Mouse (Mus musculus): ENCODE measurements around the gene Slc6a11. TPM values are rescaled to one million over a fixed set of nuclear protein-coding genes. Genes with fewer than 3 reads are reported as not detected.
A peak's percentile ranks its signal among the peaks of the same experiment; 100 is the strongest.

The Slc6a11 gene
- total RNA-seq, 2 experiments from 2014 or later: 0.05 TPM; not detected in 1

DNA sequence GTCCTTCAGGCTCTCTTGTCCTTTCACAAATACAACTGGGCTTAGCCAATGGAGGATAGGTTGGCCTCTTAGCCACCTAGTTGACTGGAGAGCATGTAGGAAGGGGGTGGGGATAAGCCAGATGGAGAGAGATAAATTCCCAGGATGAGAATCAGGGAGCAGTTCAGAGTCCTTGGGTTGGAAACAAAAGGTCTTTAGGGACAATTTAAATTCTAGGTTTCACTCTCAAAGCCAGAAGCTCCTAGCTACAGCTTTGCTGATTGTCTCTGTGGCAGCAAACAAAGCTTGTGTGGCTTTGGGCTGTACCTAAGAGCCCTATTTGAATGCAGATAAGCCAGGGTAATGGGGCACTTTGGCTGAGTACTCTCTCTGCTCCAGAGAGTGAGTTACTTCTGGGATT, 135.2 kb downstream of the Slc6a11 start:
- DNase-seq: no peak

DNA sequence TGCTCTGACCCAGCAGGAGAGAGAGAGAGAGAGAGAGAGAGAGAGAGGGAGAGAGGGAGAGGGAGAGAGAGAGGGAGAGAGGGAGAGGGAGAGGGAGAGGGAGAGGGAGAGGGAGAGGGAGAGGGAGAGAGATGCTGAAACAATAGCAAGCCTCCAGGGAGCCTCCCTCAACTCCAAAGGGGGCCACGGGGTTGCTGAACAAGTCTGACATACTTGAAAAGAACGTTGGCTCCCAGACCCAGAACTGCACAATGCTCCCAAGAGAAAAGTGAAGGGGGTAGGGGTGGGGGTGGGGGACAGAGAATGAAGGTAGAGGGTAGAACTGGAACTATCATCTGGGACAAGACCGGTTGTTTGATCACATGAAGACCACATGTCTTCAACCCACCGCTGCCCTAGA, 136.9 kb downstream of the Slc6a11 start:
- no peak for DNase-seq

GRCm38 (mm10) chr6:114269589-114269988, 138.5 kb downstream of the Slc6a11 start:
- no peak for DNase-seq

- no peak for DNase-seq
Observed at GRCm38 (mm10) chr6:114270799-114271198, 139.8 kb downstream of the Slc6a11 start.

DNA sequence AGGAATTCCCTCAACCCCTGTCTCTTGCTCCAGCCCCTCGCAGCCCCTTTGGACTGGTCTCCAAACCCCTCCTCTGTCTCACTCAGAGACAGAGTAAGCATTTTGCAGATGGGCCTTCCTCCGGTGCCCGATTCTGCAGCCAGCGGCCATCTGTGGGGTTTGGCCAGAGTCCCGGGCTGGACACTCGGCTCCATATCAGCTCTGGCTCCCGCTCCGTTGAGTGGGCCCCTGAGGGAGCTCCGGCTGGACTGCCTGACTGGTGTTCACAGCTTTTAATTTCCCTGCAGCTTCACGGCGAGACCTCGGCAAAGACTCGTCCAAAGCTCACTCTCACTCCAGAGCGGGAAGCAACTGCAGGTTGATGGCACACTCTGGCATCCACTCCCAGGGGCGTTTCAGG, 141.2 kb downstream of the Slc6a11 start:
- DNase-seq: peak; percentile 54

DNA sequence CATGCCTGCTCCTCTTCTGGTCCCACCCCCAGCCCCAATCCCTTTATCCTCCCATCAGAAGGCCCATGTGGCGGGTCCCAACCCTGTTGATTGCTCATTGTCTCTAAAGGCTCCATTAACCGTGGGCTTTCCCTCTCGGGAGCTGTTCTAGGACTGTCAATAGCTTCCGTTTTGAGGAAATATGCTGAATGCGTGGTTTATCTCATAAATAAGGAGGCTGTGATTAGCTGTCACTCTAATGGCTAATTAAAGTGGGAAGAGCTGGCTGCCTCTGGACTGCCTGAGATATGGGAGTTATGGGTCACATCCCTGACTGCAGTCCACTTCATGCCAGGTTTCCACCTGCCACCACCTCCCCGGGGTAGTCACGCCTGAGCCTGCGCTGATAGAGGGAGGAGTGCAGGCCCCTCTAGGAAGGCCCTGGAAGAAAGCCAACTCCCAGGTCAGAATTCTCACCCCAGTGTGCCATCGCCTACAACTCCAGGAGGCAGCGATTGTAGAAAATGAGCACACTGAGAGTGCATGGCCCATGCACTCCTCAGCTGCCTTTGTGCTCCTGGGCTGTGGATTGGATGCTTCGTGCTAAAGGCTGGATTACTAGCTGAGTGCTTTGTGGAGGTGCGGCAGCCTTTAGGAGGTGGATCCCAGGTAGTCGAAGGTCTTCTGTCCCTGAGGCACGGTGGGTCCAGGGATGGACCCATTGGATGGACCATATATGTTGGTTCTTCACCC, 143.1 kb downstream of the Slc6a11 start:
- DNase-seq: no peak

DNA sequence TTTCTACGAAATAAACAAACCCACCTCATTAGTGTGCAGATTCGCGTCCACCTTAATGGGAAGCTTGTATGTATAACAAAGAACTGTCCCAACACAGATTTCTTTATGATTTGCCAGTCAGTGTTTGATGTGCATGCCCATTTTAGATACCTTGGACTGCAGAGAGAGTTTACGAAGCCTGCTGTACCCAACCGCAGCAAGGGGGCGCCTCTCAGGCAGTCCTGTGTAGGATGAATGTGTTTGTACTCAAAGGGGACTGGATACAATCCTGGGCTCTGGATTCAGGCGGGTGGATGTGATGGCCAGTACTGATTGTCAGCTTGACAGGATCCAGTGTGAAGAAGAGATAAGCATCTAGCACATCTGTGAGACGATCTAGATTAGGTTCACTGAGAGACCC, 144.8 kb downstream of the Slc6a11 start:
- no peak for DNase-seq

DNA sequence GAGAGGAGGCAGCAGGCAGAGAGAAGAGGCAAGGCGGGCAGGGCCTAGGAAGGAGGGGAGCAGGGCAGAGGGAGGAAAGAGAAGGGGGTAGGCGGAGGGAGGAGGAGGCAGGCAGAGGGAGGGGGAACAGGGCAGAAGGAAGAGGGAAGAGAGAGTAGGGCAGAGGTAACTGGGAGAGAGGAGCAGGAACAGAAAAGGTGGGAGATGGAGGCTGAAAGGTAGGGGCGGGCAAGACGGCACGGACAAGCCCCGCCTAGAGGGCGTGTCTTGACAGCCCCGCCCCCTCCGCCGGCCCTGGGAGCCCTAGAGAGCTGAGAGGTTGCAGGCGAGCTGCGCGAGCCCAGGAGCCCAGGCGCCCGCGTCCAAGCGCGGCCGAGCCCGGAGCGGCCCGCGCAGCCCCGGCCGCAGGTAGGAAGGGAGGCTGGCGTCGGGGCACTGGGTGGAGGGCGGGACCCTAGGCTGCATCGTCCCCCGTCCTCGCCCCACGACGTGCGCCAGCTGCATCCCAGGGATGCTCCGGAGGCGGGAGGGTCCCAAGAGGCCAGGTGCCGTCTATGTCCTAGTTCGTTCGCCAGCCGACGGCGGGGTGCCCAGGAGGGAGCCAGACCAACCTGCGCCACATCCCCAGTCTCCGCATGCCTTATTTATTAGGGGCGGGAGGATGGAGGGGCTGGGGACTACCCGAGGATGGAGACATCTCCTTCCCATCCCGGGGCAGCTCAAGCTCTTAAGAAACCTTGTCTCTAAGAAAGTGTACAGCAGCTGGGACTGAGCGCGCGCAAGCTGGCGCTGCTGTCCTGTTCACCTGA, 151.6 kb downstream of the Slc6a11 start, which contains the start of gene Slc6a1:
Gene Slc6a1, plus strand, starts transcription at position 167 of the 809 bp plus-strand sequence.
- DNase-seq: no peak

DNA sequence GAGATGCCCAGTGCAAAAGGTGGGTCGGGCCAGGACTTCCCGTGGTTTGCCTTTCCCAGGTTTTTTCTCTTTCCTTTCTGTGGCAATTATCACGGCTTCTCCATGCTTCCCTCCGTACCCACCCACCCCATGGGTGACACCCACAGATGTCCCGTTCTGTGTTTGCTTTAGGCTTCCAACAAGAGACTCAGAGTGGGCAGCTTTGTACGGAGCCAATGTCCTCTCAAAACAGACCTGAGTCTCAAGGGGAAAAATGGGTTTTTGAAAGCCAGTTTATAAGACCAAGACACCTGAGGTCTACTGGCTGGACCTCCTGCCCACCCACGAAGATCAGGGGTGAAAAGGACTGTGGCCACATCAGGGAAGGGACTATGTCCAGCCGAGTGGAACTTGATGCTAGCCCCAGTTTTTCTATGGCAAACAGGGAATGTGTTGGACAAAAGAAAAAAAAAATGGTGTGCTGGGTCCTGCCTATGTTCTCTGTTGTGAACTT, 152.3 kb downstream of the Slc6a11 start:
- no peak for DNase-seq

DNA sequence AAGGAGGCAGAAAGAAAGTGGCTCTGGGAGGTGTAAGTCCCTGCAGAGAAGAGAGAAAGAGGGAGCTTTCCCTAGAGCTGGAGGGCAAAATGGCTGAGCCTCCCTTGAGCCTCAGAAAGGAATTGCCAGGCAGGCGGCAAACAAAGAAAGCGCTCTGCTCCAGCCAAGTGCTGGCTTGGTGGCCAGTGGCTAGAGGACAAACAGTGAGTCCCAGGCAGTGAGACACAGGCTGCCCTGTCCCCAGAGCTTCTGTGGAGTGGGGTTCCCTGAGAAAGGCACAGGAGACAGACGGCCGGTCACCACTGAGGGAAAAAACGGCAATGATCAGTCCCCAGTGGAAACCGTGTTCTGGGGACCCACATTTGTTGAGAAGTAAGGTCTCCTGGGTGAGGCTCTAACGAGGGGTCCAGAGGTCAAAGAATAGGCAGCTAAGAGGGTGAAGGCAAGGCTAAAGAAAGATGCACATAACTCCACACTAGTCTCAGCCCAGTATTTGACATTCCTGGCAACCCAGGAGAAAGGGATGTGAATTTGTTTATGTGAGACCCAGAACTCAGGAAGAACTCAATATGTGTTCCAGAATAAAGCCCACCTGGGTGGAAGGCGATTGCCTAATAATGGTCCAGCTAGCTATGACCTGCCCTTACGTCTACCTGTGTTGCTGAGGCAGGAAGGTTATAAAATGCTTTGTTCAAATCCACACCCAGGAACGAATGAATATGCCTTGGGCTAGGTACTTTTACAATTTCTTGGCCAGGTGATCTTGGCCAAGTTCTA, 153.1 kb downstream of the Slc6a11 start:
- no peak for DNase-seq

GRCm38 (mm10) chr6:114285424-114285823, 154.4 kb downstream of the Slc6a11 start:
- DNase-seq: no peak

GRCm38 (mm10) chr6:114289106-114289505, 158.1 kb downstream of the Slc6a11 start:
- no peak for DNase-seq

DNA sequence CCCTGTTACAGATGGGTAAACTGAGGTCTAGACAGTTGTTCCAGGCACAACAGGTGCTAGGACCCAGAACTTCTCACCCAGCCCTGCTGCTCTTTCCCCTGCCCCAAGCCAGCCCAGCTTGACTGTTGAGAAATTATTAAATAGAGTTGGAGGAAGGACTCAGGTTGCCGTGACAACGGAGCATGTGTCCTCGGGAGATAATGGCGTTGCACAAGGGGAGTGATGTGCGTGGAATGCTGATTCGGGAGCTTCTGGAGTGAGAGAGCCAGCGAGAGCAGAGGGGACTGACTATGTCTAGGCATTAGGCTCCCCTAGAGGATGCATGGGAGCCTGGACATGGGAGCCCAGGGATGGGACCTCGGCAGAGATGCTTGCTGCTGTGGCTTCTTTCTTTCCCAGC, 159.1 kb downstream of the Slc6a11 start:
- DNase-seq: no peak

DNA sequence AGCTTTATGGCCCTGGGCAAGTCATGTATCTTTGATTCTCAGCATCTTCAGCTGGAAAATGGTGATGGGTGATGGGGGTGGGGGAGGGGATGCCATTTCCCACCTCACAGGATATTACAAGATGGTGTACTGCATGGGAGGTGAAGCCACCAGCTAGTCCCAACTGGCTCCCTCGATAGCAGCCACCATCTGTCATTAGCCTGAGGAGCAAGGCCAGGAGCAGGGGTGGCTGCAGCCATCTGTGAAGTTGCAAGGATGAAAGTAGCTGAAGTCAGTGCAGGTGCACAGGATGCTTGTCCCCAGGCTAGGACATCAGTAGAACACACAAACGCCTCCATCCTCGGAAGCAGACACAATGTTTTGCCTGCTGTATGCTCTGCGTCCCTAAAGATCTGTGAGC, 159.9 kb downstream of the Slc6a11 start:
- DNase-seq: no peak

DNA sequence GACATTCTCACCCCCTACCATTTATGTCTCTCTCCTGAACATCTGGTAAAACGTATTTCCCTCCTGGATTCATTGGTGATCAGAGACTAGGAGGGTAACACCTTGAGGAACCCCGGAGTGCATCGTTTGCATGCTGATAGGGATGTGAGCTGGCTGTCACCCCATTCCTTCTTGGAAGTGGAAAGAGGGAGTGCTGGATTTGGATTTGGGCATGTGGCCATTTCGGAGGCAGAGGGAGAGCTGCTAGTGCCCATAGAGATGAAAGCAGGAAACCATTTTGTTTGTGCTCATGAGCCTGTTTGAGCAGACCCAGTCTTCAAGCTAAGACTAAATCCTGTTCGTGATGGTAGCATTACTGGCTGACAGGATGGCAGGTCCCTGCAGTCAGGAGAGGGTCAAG, 160.4 kb downstream of the Slc6a11 start:
- no peak for DNase-seq

GRCm38 (mm10) chr6:114293511-114293910, 162.5 kb downstream of the Slc6a11 start:
- no peak for DNase-seq

GRCm38 (mm10) chr6:114295086-114295485, 164.0 kb downstream of the Slc6a11 start:
- DNase-seq: no peak

DNA sequence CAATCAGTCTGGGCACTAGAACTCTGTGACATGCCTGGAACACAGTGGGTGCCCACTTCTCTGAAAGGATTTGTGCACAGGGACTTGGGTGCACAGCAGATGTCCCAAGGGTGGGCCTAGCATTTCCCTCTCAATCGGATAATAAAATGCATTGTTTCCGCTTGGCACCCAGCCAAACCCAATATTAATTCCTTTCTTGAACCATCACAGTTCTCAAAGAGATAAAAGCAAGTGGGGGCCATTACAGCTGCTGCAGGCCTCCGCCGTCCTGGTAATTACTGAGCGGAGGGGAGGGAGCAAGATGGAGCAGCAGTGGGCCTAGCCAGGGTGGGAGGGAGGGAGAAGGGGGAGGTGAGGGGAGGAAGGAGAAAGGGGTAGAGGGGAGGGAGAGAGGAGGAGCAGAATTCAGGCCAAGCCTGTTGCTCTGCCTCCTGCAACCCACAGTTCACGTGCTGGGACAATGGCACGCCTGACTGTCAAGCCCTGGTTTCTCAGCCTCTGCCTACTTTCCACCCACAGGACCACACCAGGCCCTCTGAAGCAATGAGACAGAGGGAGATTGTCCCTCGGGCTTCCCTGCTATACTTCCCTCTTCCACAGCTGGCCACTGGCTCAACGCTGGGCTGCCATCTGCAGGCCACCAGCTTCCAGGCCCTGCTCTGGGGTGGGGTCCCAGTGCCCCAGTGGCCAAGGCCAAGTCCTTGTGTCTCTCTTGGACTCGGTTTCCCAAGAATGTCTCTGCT, 166.4 kb downstream of the Slc6a11 start:
- no peak for DNase-seq

Data from gastrocnemius, postnatal 25 days (tissue).